Mouse (Mus musculus) mouse trophoblast stem cell (cell line): ENCODE results near the gene Amer3.
"Not testable (repeated sequence)": the region's sequence is repeated elsewhere in the genome, so short reads cannot be mapped to it uniquely, and the experiment has no call there.

Experiments
- in situ Hi-C, 2 experiments: fragments of 300-500 bp; cut with MseI, MboI; formaldehyde crosslinking; loops; 2 replicates in 1 of 2; 3 replicates in 1 of 2; pipeline ENCODE4 v1.15.1; 2025

The Amer3 gene

DNA sequence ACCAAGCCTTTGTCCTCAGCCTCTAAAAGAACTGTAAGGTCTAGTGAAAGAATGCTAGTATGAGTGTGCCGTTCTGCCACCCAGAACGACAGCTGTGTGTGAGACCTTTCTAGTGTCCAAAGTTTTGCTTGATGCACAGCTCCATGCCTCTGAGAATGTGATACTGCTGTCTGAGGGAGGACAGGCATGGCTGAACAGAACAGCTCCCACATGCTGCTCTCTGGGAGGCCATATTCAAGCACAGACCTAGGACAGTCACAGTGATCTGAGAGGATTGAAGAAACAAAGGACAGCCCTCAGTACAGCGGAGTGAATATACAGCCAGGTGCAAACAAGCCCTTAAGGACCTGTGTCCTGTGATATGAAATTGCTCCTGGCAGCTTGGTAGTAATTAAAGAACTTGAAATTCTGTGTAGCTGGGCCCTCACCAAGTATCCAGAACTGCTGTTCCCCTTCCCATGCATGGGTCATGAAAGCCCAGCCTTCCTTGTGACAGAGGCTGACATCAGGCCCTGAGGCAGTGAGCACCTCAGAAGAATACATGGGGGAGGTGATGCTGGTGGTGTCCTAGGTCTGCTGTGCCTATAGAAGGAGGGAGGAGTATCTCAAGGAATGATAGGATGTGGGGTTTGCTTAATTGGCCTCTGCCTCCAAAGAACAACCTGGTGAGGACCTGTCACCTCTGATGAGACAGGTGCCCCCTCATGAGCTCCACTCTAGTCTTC lies 22.0 kb downstream of the Amer3 start:
- in situ Hi-C loops, result no loop called here

DNA sequence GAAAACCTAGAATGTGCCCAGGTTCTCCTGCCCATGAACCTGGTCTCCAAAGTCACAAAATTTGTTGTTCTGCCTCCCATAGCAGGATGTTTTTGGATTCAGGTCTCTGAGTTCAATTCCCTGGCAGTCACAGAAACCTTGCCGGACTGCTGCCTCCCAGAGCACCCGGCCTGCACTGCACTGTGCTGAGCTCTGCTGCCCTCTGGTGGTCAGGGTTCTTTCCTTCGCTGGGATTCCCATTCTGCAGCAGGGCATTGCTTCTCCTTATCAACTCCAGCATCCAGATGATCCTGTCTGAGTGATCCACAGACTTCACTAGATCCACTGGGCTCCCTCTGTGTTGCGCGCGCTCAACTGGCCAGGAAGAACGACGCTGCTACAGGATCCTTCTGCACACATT lies 22.9 kb downstream of the Amer3 start:
- in situ Hi-C loops, result no loop called here

DNA sequence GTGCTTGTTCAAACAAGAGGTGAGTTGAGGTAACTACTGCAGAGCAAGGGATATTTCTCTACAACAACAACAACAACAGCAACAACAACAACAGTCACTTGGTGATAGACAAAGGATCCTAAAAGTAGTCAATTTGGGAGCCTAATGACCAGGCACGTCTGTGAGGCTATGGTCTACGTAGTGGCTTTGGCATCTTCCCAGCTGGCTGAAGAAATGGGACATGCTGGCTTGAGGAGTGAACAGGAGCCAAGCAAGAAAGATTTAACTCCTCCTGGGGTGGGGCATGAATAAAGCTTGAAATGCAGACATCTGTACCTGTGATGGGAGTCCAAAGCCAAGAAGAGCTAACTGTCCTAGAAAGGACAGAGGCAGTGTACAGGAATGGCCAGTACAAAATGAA lies 34.3 kb downstream of the Amer3 start:
- in situ Hi-C loops, result no loop called here

DNA sequence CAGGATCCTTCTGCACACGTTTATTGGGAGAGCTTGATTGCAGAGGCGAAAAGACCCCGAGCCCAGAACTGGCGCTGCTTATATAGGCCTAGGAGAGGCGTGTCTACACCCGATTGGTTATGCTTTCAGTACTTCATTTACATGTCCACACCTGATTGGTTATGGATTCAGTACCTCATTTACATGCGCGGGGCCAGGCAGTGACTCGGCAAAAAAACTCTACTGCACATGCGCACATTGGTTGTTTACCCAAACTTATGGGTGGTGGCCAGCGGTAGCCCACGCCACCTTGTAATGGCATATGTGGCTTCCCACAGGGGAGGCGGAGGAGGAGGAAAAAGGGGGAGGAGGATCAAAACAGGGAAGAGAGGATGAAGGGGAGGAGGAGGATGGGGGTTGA lies 40.7 kb downstream of the Amer3 start:
- in situ Hi-C loops, result not testable (repeated sequence)

GRCm38 (mm10) chr1:34620761-34621160 lies 41.3 kb downstream of the Amer3 start:
- in situ Hi-C loops, result not testable (repeated sequence)

DNA sequence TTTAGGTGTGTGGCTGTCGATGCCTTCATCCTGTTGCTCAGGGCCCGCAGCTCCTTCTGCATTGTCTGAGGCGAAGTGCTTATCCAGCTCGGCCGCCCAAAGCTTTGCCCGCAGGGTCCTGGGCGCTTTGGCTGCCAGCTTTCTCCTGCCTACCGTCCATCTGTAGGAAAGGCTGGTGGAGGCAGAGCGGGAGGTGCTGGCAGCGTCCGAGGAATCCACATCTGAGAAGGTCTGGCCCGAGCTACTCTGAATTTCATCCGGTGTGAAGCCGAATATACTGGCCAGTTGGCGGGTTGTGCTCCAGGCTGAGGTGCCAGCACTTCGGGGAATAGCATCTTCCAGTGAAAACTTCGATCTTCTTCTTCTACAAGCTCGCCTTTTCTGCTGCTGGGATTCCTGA lies 56.3 kb downstream of the Amer3 start:
- in situ Hi-C loops, result no loop called here
